ENCODE assay signal across 16 mouse cellular contexts in the genomic region with DNA sequence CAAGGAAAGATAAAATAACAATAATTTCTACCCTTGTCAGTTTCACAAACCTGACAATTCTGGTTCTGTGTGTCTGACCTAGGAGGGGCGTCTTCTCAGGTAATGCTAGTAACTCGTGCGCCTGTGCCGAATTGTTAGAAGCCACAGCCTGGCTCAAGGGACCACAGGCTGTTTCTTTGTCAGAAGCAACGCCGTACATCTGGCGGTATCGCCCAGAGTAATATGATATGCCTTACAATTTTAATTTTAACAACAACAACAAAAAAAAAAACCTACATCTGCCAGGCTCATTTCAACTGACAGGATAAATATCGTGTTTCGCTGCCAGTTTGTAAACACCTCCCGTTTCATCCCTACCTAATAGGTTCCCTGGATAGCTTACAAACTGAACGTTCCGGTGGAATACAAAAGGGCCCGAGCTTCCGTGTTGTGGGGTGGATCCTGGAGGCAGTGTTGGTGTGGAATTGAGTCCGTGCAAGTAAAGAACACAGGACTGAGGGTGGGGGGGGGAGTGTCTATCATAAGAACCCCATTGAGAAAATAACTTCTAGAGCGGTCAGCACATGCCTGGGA.
"Had no signal": no experiment of that assay in that cellular context is flagged by ENCODE, and none has a peak within 500 bp of the region (broad histone marks: within the 10 kb centered on the region; RNA-seq: fewer than 3 reads in every experiment).

No protein-coding gene starts in this region.

- ATAC-seq: liver, postnatal 0 days had no signal

- H3K9me3 ChIP-seq: limb, embryonic 12.5 days; liver, embryonic 13.5 days; lung, embryonic 15.5 days; megakaryocyte, embryonic 14.5 days; neural tube, embryonic 12.5 days had no signal

- H3K27ac ChIP-seq: limb, embryonic 12.5 days; liver, embryonic 13.5 days; lung, embryonic 15.5 days; macrophage; neural tube, embryonic 12.5 days had no signal

- H3K27me3 ChIP-seq: limb, embryonic 12.5 days; liver, embryonic 13.5 days; lung, embryonic 15.5 days; neural tube, embryonic 12.5 days had no signal

- H3K4me2 ChIP-seq: limb, embryonic 12.5 days; liver, embryonic 13.5 days; lung, embryonic 15.5 days; midbrain, embryonic 11.5 days; neural tube, embryonic 12.5 days had no signal

- H3K4me1 ChIP-seq: limb, embryonic 12.5 days; liver, embryonic 13.5 days; lung, embryonic 15.5 days; megakaryocyte, embryonic 14.5 days; neural tube, embryonic 12.5 days had no signal

- H3K4me3 ChIP-seq: limb, embryonic 12.5 days; liver, embryonic 13.5 days; lung, embryonic 15.5 days; megakaryocyte, embryonic 14.5 days; neural tube, embryonic 12.5 days had no signal

- DNase-seq: kidney, postnatal 25 days; liver; liver, embryonic 13.5 days; liver, postnatal 0 days; lung, postnatal 14 days; retina, postnatal 1 day; right cerebral cortex, postnatal 4 days; spleen, adult 18-20 months; thymus, adult 18-20 months; thymus, postnatal 25 days had no signal

- H3K9ac ChIP-seq: limb, embryonic 12.5 days; liver, embryonic 13.5 days; liver, postnatal 0 days; lung, embryonic 15.5 days; neural tube, embryonic 12.5 days had no signal

- H3K36me3 ChIP-seq: limb, embryonic 12.5 days; liver, embryonic 13.5 days; lung, embryonic 15.5 days; neural tube, embryonic 12.5 days had no signal
